Mouse (Mus musculus) heart, postnatal 36 days (tissue): ENCODE measurements around the gene Spink4. TPM values are rescaled to one million over a fixed set of nuclear protein-coding genes. Genes with fewer than 3 reads are reported as not detected.
A peak's percentile ranks its signal among the peaks of the same experiment; 100 is the strongest.

Source experiments
- DNase-seq, 2 experiments: peaks; one replicate each; pipeline ENCODE4 v3.0.0; 2021 to 2022
- intact Hi-C: fragments of 180-260 bp; cut with DNase I; formaldehyde crosslinking; loops from one replicate; pipeline ENCODE4 v1.15.1; 2025
- total RNA-seq, 2 experiments: library from RNA; stranded (reverse); gene quantifications; 2 replicates each; pipeline ENCODE4 v1.2.3; 2021

Spink4 gene
- total RNA-seq, 2 experiments from 2014 or later, result not detected

GRCm38 (mm10) chr4:40948160-40948708, 28.4 kb downstream of the Spink4 start, which contains the start of the genes Bag1 and Chmp5:
Gene Bag1 (minus strand): TSS chr4:40948294.
Gene Chmp5 (plus strand): TSS chr4:40948407.
- peak; percentile 98 to 99 for DNase-seq
- intact Hi-C loops, result loop anchor here (5.0 kb wide), 1 partner anchor 96 kb away; the partner anchor contains the start of gene B4galt1

DNA sequence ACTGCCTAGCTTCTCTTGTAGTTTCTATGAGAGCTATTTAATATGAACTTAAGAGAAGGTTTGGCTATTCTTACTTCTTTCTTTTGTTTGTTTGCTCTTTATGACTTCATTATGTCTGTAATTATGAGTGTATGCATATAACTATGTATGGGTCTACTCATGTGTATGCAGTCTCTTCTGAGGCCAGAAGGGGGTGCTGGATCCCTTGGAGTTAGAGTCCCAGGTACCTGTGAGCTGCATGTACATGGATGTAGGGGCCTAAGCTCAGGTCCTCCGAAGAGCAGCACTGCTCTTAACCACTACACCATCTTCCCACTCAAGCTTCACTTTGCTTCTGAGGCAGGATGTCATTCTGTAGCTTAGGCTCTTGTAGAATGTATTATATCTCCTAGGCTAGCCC, 33.7 kb downstream of the Spink4 start:
- no peak for DNase-seq
- intact Hi-C loops, result no loop called here

GRCm38 (mm10) chr4:40955942-40956341, 36.1 kb downstream of the Spink4 start:
- DNase-seq, result no peak
- intact Hi-C loops, result no loop called here

- intact Hi-C loops, result no loop called here
- DNase-seq, result no peak
Measured at GRCm38 (mm10) chr4:40963536-40963935, 43.7 kb downstream of the Spink4 start.

DNA sequence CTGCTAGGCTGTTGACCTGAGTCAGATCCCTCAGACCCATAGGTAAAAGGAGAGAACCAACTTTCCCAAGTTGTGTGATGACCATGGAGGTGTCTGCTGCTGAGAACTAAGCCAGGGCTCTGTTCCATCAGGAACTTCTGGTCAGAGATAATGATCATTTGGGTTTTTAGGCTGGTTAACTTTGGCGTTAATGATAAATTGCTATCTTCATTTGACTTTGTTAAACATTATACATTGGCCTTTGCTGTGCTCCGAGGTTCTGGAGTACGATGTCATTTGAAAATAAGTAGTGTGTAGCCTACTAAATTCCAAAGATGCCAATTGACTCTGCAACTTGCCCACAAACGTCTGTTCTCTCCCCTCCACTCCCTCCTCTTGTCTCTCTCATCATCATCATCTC, 49.3 kb downstream of the Spink4 start:
- no peak for DNase-seq
- intact Hi-C loops, result no loop called here

DNA sequence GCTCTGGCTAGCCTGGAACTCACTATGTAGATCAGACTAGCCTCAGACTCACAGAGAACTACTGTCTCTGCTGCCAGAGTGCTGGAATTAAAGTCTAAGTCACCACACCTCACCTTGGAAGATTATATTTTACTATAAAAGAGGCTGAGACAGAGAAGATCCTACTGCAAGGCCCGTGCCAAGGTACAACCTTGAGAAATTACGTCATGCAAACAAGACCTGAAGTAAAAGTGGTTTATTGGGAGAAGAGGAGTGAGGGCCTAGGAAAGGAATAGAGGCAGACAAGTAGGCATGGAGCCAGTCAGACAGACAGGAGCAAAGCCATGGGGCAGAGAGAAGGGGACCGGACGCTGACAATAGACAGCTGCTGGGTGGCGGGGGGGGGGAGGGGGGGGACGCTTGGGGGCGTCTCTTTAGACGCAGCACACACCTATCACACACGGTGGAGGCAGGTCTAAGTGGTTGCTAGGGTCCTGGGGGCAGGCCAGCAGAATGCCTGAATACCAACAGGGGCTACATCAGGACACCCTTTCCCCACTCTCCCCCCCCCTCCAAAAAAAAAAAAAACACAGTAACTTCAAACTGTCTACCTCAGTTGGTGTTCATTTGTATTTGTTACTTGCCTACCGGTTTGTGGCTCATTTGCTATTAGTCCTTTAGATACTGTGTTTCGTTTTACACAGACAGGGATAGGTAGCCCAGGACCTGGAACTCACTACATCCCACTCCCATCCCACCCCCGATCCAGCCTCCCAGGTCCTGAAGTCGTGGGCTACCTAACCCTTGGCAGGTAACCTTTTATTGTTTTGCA, 50.1 kb downstream of the Spink4 start:
- intact Hi-C loops, result loop anchor here (1.0 kb wide), 1 partner anchor 21 kb away; no protein-coding TSS in a partner anchor
- DNase-seq, result no peak

GRCm38 (mm10) chr4:40970592-40970841, 50.7 kb downstream of the Spink4 start:
- intact Hi-C loops, result loop anchor here (1.0 kb wide), 1 partner anchor 21 kb away; no protein-coding TSS in a partner anchor
- DNase-seq, result no peak

- intact Hi-C loops, result loop anchor here (1.0 kb wide), 1 partner anchor 22 kb away; no protein-coding TSS in a partner anchor
- DNase-seq, result peak; percentile 94 to 95
Measured at GRCm38 (mm10) chr4:40970842-40971701, 51.2 kb downstream of the Spink4 start, which contains the start of gene Nfx1. Gene Nfx1 (plus strand): TSS chr4:40970906.

- intact Hi-C loops, result no loop called here
- DNase-seq, result peak in 1 of 2 experiments; percentile 15
Measured at GRCm38 (mm10) chr4:40971744-40972143, 51.9 kb downstream of the Spink4 start.

DNA sequence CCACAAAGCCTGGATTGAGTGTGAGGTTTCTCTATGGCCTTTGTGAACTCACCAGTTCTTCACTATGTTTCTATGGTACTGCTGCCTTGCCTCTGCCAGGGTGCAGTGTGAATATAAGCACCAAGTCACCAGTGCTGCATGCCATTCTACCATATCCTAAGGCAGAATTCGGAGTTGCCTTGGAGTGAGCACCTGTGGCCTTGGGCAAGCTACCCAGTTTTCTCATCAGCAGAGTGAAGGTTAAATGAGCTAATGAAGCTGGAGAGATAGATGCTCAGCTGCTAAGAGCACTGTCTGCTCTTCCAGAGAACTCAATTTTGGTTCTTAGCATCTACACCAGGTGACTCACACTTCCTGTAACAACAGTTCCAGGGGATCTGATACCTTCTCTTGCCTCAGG, 54.2 kb downstream of the Spink4 start:
- intact Hi-C loops, result no loop called here
- DNase-seq, result no peak

DNA sequence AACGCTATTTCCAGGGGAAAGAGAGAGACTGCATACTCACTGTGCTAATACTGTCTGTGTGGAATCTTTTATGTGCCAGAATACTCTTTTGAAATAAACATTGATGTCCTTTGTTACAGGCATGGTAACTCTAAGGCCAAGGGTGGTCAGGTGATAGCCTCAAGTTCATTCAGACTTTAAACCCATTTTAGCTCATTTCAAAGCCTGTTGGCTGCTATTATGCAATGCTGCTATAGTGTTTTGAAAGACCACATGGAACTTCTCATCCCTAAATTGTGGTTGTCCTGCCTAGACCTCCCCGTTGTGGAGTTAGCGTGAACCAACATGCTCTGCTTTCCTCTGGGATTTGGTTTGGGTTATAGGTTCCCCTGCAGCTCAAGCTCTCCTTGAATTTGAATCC, 55.8 kb downstream of the Spink4 start:
- intact Hi-C loops, result no loop called here

GRCm38 (mm10) chr4:40976651-40977050, 56.8 kb downstream of the Spink4 start:
- intact Hi-C loops, result no loop called here
- no peak for DNase-seq

More for the DNA sequence above, 55.8 kb downstream of the Spink4 start:
- DNase-seq, result no peak

- intact Hi-C loops, result no loop called here
- no peak for DNase-seq
Measured at GRCm38 (mm10) chr4:40979430-40979829, 59.6 kb downstream of the Spink4 start.

Other genes with a start within 250 kb of the Spink4 start
- gene Aptx, start 216.9 kb upstream of the Spink4 start, total RNA-seq, result 10 to 100 TPM; 14.2 to 15.8 TPM
- 10 to 100 TPM; 78.1 to 79.8 TPM for gene Dnaja1, start 197.9 kb upstream of the Spink4 start, total RNA-seq
- gene Smu1, start 162.1 kb upstream of the Spink4 start, total RNA-seq, result 10 to 100 TPM; 30.9 to 33.5 TPM
- 10 to 100 TPM; 62.1 to 69.1 TPM for gene B4galt1, start 66.0 kb upstream of the Spink4 start, total RNA-seq
- 100 to 1,000 TPM; 260 to 269 TPM for gene Bag1, start 28.2 kb downstream of the Spink4 start, total RNA-seq
- 10 to 100 TPM; 39.2 to 40.1 TPM for gene Chmp5, start 28.4 kb downstream of the Spink4 start, total RNA-seq
- gene Nfx1, start 50.9 kb downstream of the Spink4 start, total RNA-seq, result 10 to 100 TPM; 20.9 to 22.8 TPM
- gene Aqp7, start 128.1 kb downstream of the Spink4 start, total RNA-seq, result 10 to 100 TPM; 30.2 to 49.0 TPM
- gene Aqp3, start 178.1 kb downstream of the Spink4 start, total RNA-seq, result not detected
- 10 to 100 TPM; 14.8 to 15.8 TPM for gene Nol6, start 204.4 kb downstream of the Spink4 start, total RNA-seq
- gene Ube2r2, start 215.7 kb downstream of the Spink4 start, total RNA-seq, result 100 to 1,000 TPM; 136 to 137 TPM